ENCODE assay signal across 8 mouse cellular contexts in genomic region chr13:100832188-100832587, GRCm38 (mm10). TPM values are rescaled to one million over a fixed set of nuclear protein-coding genes. Genes with fewer than 3 reads are reported as not detected.
DNase-seq lines count a peak whose midpoint lies in the region; ATAC-seq and TF ChIP-seq lines count a peak whose summit lies in the region.

No protein-coding gene starts in this region.

- peak overlapping the region; percentile 95 for H3K9ac ChIP-seq in intestine, embryonic 14.5 days (ENCODE audit: low read length)
- peak overlapping the region; percentile 93 for H3K9ac ChIP-seq in neural tube, embryonic 13.5 days

- no peaks in the 10 kb centered on the region for H3K9me3 ChIP-seq in intestine, embryonic 14.5 days (ENCODE audit: control insufficient read depth, low read length)
- no peaks in the 10 kb centered on the region for H3K9me3 ChIP-seq in neural tube, embryonic 13.5 days

- no peaks in the 10 kb centered on the region for H3K27me3 ChIP-seq in intestine, embryonic 14.5 days (replicated peaks; ENCODE audit: control insufficient read depth, insufficient read depth, low read length)
- no peaks in the 10 kb centered on the region for H3K27me3 ChIP-seq in neural tube, embryonic 13.5 days

- DNase-seq in lung, adult 2 months = no peak
- no peak for DNase-seq in lung, adult 18-20 months
- no peak for DNase-seq in intestine, embryonic 14.5 days (ENCODE audit: low spot score)
- no peak for DNase-seq in urinary bladder, postnatal 36 days (ENCODE audit: low spot score in 2 of 2)
- DNase-seq in layer of hippocampus, postnatal 14 days (ENCODE audit: low spot score in 2 of 2) = no peak
- no peak for DNase-seq in frontal cortex, adult 2 months (ENCODE audit: extremely low spot score in 1 of 2, low spot score in 1 of 2)

- peak overlapping the region; percentile 89; the same call in 1 of the 2 replicates for H3K27ac ChIP-seq in intestine, embryonic 14.5 days (ENCODE audit: low read depth)
- H3K27ac ChIP-seq in neural tube, embryonic 13.5 days (replicated peaks) = peak overlapping the region; percentile 93

- H3K4me2 ChIP-seq in intestine, embryonic 14.5 days (ENCODE audit: low read length) = peak overlapping the region; percentile 73
- peak overlapping the region; percentile 79 for H3K4me2 ChIP-seq in neural tube, embryonic 13.5 days

- no peak for TF ChIP-seq POLR2A in lung, adult 2 months (IDR thresholded peaks at IDR 0.05; ENCODE audit: borderline replicate concordance, extremely low read depth, low read depth, low read length)

- 2% methylated on average over 8 of the region's 8 CpGs for WGBS in lung, adult 2 months
- WGBS in intestine, embryonic 14.5 days = 3% methylated on average over 8 of the region's 8 CpGs
- 4% methylated on average over 8 of the region's 8 CpGs for WGBS in neural tube, embryonic 13.5 days

- TF ChIP-seq CTCF in lung, adult 2 months (IDR thresholded peaks at IDR 0.05; ENCODE audit: insufficient read depth, low read length) = no peak

- no peaks in the 10 kb centered on the region; the same call in 1 of the 2 replicates for H3K4me1 ChIP-seq in lung, adult 2 months (ENCODE audit: control insufficient read depth, insufficient read depth, low read length)
- H3K4me1 ChIP-seq in intestine, embryonic 14.5 days (replicated peaks; ENCODE audit: control insufficient read depth, insufficient read depth, low read length) = peaks cover 11% of the 10 kb centered on the region
- peaks cover 21% of the 10 kb centered on the region for H3K4me1 ChIP-seq in neural tube, embryonic 13.5 days (replicated peaks)

- ATAC-seq in common myeloid progenitor, adult 5-6 weeks (replicated peaks; ENCODE audit: low read depth, poor library complexity, severe bottlenecking) = peak; percentile 21
- no peak for ATAC-seq in intestine, embryonic 14.5 days (replicated peaks; ENCODE audit: low FRiP score, low TSS enrichment, low read depth)
- no peak for ATAC-seq in neural tube, embryonic 13.5 days (ENCODE audit: low read depth)

- H3K36me3 ChIP-seq in intestine, embryonic 14.5 days (ENCODE audit: control insufficient read depth, insufficient read depth, low read length) = peaks cover 10% of the 10 kb centered on the region
- H3K36me3 ChIP-seq in neural tube, embryonic 13.5 days = peaks cover 6% of the 10 kb centered on the region

- peak overlapping the region; percentile 86 for H3K4me3 ChIP-seq in lung, adult 2 months (replicated peaks; ENCODE audit: extremely low read depth, low read depth, low read length)
- H3K4me3 ChIP-seq in intestine, embryonic 14.5 days (ENCODE audit: low read depth, low read length) = peak overlapping the region; percentile 97
- H3K4me3 ChIP-seq in neural tube, embryonic 13.5 days = peak overlapping the region; percentile 96

RNA-seq across cellular contexts. Expression of gene Slc30a5, which starts 1.0 kb away (rescaled TPM):
- 21.2 and 29.4 TPM in 2 replicates for polyA plus RNA-seq in lung, adult 2 months (2012; rRNA removed)
- total RNA-seq in common myeloid progenitor, adult 5-6 weeks (2017) = 72.3 and 119 TPM in 2 replicates
- 62.8 and 65.4 TPM in 2 replicates for polyA plus RNA-seq in intestine, embryonic 14.5 days (2014; fragmentation: Nextera tagmentation; extraction: Ambion mirVana)
- 35.0 and 40.7 TPM in 2 replicates for polyA plus RNA-seq in neural tube, embryonic 13.5 days (2015; fragmentation: Nextera tagmentation; extraction: Ambion mirVana)
- total RNA-seq in layer of hippocampus, postnatal 14 days (2021) = 10 to 100 TPM; 35.3 to 37.4 TPM
- 42.0 and 43.4 TPM in 2 replicates for polyA plus RNA-seq in frontal cortex, adult 2 months (2012; rRNA removed)

RNA-seq across cellular contexts. Expression of gene Ccnb1, which starts 45.8 kb away (rescaled TPM):
- 0.85 and 3.2 TPM in 2 replicates for polyA plus RNA-seq in lung, adult 2 months (2012; rRNA removed)
- total RNA-seq in common myeloid progenitor, adult 5-6 weeks (2017) = 152 and 167 TPM in 2 replicates
- 242 and 267 TPM in 2 replicates for polyA plus RNA-seq in intestine, embryonic 14.5 days (2014; fragmentation: Nextera tagmentation; extraction: Ambion mirVana)
- polyA plus RNA-seq in neural tube, embryonic 13.5 days (2015; fragmentation: Nextera tagmentation; extraction: Ambion mirVana) = 45.2 and 60.2 TPM in 2 replicates
- total RNA-seq in layer of hippocampus, postnatal 14 days (2021) = 1 to 10 TPM; 3.5 to 3.6 TPM
- polyA plus RNA-seq in frontal cortex, adult 2 months (2012; rRNA removed) = 1.5 and 1.6 TPM in 2 replicates

RNA-seq across cellular contexts. Expression of gene Cenph, which starts 56.5 kb away (rescaled TPM):
- polyA plus RNA-seq in lung, adult 2 months (2012; rRNA removed) = 0.18 and 0.25 TPM in 2 replicates
- 60.8 and 70.5 TPM in 2 replicates for total RNA-seq in common myeloid progenitor, adult 5-6 weeks (2017)
- 35.7 and 39.0 TPM in 2 replicates for polyA plus RNA-seq in intestine, embryonic 14.5 days (2014; fragmentation: Nextera tagmentation; extraction: Ambion mirVana)
- 10.1 and 10.9 TPM in 2 replicates for polyA plus RNA-seq in neural tube, embryonic 13.5 days (2015; fragmentation: Nextera tagmentation; extraction: Ambion mirVana)
- 1 to 10 TPM in 1 of 2 experiments, under 1 TPM in 1; 0.81 to 1.3 TPM for total RNA-seq in layer of hippocampus, postnatal 14 days (2021)
- 1.7 TPM in 2 replicates for polyA plus RNA-seq in frontal cortex, adult 2 months (2012; rRNA removed)

Comparison
In these comparisons a context has a peak if more than half of its experiments do, and no peak if none do; other contexts are left out.
1. RNA of gene Ccnb1, which starts 45.8 kb away (polyA plus RNA-seq): 242 to 267 TPM in intestine, embryonic 14.5 days and 45.2 to 60.2 TPM in neural tube, embryonic 13.5 days; 0.85 to 3.2 TPM in lung, adult 2 months and 1.5 to 1.6 TPM in frontal cortex, adult 2 months; every median in the first group is over 10 times any median in the second.
2. Peak in every context shown above with its lines, with median percentiles within 50 percentile points of each other: H3K4me3 ChIP-seq.